27 mouse cellular contexts compared by ENCODE assay signal in genomic region chr19:10569627-10570026, GRCm38 (mm10).
"Had no signal": no experiment of that assay in that cellular context is flagged by ENCODE, and none has a peak within 500 bp of the region (broad histone marks: within the 10 kb centered on the region; RNA-seq: fewer than 3 reads in every experiment).

No protein-coding gene starts in this region.

- H3K4me3 ChIP-seq: gastrocnemius, adult 2 months; heart, adult 2 months; heart, embryonic 13.5 days; heart, embryonic 15.5 days; hindbrain, embryonic 13.5 days; hindbrain, embryonic 15.5 days; kidney, embryonic 15.5 days; limb, embryonic 13.5 days; limb, embryonic 15.5 days; liver, embryonic 12.5 days had no signal

- H3K27me3 ChIP-seq: heart, embryonic 13.5 days; heart, embryonic 15.5 days; hindbrain, embryonic 15.5 days; kidney, embryonic 15.5 days; limb, embryonic 13.5 days; limb, embryonic 15.5 days; liver, embryonic 12.5 days had no signal

- H3K4me2 ChIP-seq: heart, embryonic 11.5 days; heart, embryonic 13.5 days; heart, embryonic 15.5 days; hindbrain, embryonic 13.5 days; hindbrain, embryonic 15.5 days; kidney, embryonic 15.5 days; limb, embryonic 13.5 days; limb, embryonic 15.5 days; liver, embryonic 12.5 days had no signal

- H3K9ac ChIP-seq: heart, embryonic 13.5 days; heart, embryonic 15.5 days; hindbrain, embryonic 13.5 days; hindbrain, embryonic 15.5 days; kidney, embryonic 15.5 days; limb, embryonic 13.5 days; limb, embryonic 15.5 days; liver, embryonic 12.5 days; liver, embryonic 14.5 days had no signal

- DNase-seq: gastrocnemius, adult 2 months; gastrocnemius, postnatal 10 days; gastrocnemius, postnatal 25 days; heart, adult 11 months; heart, adult 2 months; heart, postnatal 14 days; heart, postnatal 36 days; kidney, adult 11 months; kidney, adult 2 months; kidney, adult 9 months; kidney, postnatal 14 days; kidney, postnatal 36 days; layer of hippocampus, adult 9-11 months; layer of hippocampus, postnatal 36 days; left cerebral cortex, postnatal 4 days had no signal

- ATAC-seq: hindbrain, postnatal 0 days; liver, embryonic 12.5 days had no signal

- H3K27ac ChIP-seq: gastrocnemius, adult 2 months; heart, adult 2 months; heart, embryonic 13.5 days; heart, embryonic 15.5 days; hindbrain, embryonic 13.5 days; hindbrain, embryonic 15.5 days; hindbrain, postnatal 0 days; kidney, embryonic 15.5 days; kidney, postnatal 0 days; limb, embryonic 13.5 days; limb, embryonic 15.5 days; liver, embryonic 12.5 days; liver, embryonic 14.5 days had no signal

- H3K4me1 ChIP-seq: heart, embryonic 13.5 days; heart, embryonic 15.5 days; hindbrain, embryonic 13.5 days; hindbrain, embryonic 15.5 days; kidney, embryonic 15.5 days; limb, embryonic 13.5 days; limb, embryonic 15.5 days had no signal

- H3K9me3 ChIP-seq: heart, embryonic 15.5 days; hindbrain, embryonic 13.5 days; hindbrain, embryonic 15.5 days; kidney, embryonic 15.5 days; limb, embryonic 13.5 days; limb, embryonic 15.5 days; liver, embryonic 12.5 days had no signal
